Mouse (Mus musculus) NIH3T3 (cell line): ENCODE measurements around the gene 1700015G11Rik.
A peak's percentile ranks its signal among the peaks of the same experiment; 100 is the strongest.

Experiments
- DNase-seq: peaks from one replicate; pipeline ENCODE4 v3.0.0-alpha.2; 2012; ENCODE audit warnings: low read depth

Gene 1700015G11Rik

DNA sequence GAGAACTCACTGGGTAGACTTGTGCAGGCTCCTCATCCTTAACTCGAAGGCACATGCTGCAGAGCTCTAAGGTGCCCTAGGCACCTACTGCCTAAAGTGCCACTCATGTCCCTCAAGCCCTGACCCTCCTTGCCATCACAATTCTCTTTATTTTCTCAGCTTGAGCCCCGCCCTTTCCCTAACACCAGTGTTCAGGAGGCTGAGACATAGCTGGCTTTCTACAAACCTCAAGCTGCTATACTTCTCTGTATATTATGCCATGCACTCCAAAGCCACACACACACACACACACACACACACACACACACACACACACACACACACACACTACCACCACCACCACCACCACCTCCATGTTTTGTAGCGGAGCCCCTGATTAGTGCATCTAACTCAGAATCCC is at the start of gene 1700015G11Rik:
Gene 1700015G11Rik (minus strand): TSS at position 101 of the 400 bp plus-strand sequence.
- no peak for DNase-seq

- no peak for DNase-seq
Measured at GRCm38 (mm10) chr7:52056954-52057353, 41.4 kb upstream of the 1700015G11Rik start.

DNA sequence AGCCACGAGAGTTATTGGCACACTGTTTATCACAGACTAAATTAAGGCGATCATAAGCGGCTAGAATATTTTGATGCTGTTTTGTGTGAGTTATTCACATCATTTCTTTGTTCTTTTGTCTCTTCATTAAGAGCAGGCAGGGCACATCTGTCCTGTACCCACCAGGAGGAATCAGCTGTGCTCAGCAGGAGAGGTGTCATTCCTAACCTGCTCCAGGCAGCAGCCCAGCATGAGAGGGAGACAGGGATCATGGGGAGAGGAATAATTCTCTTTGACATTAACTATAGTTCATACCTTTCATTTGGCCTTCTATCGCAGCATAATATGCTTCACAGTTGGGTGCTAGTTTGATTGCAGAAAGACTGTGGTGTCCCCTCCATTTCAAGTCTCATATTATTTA is 40.7 kb upstream of the 1700015G11Rik start:
- no peak for DNase-seq

GRCm38 (mm10) chr7:52055831-52056230 is 40.3 kb upstream of the 1700015G11Rik start:
- no peak for DNase-seq

DNA sequence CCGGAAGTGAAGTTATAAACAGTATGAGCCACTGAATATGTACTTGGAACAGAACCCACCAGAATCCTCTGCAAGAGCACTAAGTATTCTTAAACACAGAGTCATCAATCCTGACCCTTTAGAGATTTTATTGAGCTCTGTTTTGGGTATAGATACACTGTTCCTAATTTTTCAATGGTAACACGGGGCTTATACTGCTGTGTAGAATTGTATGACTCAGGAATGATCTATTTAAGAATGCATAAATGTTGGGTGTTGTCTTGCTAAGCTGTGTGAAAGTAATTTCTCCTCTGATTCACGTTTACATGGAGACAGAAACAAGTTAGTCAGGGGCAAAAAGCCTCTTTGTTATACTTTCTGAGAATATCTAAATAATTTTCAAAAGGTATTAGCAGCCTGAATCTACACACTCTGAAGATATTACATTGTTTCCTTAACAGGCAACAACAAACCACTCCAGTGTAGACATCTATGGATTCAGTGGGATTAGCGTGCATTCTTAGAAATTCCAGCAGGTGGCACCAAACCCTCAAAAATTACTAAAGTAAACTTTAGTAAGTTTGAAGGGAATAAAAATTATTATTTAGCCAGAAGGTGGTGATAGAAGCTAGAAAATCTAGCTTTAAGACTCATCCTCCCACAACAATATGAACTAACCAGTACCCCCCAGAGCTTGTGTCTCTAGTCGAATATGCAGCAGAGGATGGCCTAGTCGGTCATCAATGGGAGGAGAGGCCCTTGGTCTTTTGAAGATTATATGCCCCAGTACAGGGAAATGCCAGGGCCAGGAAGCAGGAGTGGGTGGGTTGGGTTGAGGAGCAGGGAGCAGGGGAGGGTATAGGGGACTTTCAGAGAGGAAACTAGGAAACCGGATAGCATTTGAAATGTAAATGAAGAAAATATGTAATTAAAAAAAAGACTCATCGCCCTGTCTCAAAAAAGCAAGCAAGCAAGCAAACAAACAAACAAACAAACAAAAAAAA is 22.4 kb upstream of the 1700015G11Rik start:
- DNase-seq, result peak; percentile 87

DNA sequence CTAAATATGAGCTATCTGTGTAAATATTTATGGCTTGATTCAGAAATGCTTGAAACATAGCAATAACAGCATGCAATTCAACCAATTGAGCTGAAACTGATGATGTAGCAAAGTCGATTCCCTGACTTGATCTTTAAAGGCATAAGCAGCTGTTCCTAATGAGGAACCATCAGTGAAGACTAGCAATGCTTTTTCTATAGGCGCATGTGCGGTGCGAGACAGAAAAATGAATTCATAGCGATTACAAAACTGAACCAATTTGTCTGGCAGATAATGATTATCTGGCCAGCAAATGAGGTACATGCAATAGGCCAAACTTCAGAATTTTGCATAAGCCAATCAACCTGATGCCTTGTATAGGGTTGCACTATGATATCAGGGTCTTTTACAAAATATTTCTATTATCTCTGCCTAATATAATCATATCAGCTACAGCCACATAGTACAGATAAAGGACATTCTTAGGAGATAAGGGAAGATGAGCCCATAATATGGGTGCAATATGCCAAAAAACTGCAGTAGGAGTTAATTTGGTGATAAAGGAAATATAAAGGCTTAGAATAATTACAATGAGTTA is 8.6 kb upstream of the 1700015G11Rik start:
- DNase-seq, result no peak

GRCm38 (mm10) chr7:52022039-52022438 is 6.5 kb upstream of the 1700015G11Rik start:
- no peak for DNase-seq

DNA sequence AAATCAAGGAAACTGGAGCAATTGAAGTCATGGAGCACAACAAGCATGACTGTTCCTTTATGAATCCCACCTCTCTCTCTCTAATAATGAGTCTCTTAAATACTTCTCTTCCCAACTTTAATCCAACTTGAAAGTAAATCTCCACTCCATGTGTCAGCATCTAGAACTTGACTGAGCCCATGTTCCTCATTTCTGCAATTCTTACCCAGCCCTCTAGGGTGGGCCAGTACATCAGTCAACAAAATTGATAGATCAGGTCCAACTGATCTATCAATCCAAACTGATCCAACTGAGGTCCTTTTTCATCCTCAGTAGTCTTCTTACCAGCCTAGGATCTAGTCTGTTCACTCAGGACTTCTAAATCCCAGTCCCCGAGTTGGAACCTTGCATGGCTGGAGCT is 348 bp downstream of the 1700015G11Rik start:
- no peak for DNase-seq

- DNase-seq, result no peak
Measured at GRCm38 (mm10) chr7:52013457-52013856, 2.1 kb downstream of the 1700015G11Rik start.

DNA sequence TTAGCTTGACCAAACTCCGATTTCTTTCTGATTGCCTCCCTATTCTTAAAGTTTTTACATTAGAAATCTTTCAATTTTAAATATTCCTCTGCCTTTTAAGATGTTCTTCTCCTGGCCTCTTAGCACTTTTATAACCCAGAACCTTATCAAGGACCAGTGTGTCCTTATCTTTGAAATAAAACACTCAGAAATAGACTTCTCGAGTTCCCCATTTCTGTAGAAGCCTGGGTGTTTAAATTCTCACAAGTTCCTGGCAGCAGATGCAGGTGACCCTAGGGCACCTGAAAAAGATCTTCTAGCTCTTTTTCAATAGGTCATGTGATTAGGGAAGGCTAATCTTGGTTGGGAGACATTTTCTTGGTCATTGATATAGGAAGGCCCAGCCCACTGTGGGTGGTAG is 8.4 kb downstream of the 1700015G11Rik start:
- no peak for DNase-seq

DNA sequence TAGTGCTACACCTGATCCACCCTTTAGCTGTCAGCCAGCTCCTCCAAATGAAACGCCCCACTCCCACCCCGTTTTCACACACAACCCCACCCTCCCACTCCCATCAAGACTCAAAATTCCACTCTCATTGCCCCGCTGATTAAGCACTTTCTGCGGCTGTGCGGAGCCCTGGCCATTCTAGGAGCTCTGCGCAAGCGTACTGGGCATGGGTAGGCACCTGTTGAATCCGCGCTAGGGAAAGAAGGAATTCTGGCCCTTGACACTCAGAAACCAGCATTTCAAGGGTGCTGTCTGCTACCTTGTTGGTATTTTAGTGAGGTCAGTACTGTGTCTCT is 9.3 kb downstream of the 1700015G11Rik start:
- DNase-seq, result no peak

GRCm38 (mm10) chr7:52005511-52006295 is 9.8 kb downstream of the 1700015G11Rik start, which contains the start of gene Svip:
Gene Svip (minus strand): TSS chr7:52006018.
- no peak for DNase-seq

GRCm38 (mm10) chr7:51991020-51991419 is 24.5 kb downstream of the 1700015G11Rik start:
- no peak for DNase-seq

DNA sequence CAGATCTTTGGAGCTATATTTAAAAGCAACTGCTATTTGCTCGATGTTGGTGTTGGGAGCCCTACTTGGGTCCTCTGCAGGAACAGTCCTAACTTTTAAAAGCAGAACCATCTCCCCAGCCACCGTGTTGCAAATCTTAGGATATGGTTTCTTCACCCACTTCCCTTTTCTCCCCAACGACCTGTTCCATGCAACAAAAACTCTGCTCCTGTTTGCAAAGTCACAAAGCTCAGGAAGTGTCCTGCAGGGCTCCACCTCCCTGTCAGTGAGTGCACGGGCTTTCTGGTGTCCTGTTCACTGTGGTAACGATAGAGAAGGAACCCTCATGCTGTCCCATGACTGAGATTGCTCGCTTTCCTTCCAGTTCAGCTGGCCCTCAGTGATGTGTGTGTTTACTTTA is 28.6 kb downstream of the 1700015G11Rik start:
- no peak for DNase-seq

GRCm38 (mm10) chr7:51985763-51986162 is 29.8 kb downstream of the 1700015G11Rik start:
- no peak for DNase-seq

DNA sequence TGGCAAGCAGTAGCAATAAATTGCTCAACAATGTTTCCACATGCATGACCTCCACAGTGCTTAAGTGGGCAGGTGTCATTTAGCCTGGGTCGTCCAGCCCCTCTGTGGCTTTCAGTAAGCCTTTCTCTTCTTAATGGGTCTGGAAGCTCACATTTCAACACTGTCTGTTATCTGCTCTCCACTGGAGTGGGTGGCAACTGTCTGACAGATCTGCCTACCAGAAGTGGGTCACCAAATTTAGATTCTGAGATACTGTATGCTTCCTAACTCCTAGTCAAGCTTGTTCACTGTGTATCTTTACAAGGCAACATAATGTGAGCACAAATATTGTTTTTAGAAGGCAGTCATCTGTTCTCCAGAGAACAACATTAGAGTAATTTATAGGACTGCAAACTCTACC is 33.2 kb downstream of the 1700015G11Rik start:
- DNase-seq, result no peak

DNA sequence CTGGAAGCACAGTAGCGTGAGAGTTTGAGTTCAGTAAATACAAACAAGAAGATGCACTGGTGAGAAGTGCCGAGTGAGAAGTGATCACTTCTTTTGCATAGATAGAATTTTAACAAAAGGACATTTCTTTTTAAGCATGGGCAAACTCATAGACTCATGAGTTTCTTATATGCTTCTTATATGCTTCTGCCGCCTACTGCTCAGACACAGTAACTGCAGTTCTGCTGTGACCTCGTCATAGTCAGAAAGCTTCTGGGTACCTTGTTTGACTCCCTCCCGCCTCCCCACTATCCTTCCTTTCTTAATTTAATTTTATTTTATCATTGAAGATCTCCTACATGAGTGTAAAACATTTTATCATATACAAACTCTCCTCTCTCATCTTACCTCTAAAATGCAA is 36.3 kb downstream of the 1700015G11Rik start:
- DNase-seq, result peak; percentile 47

GRCm38 (mm10) chr7:51975181-51975580 is 40.3 kb downstream of the 1700015G11Rik start:
- DNase-seq, result no peak

DNA sequence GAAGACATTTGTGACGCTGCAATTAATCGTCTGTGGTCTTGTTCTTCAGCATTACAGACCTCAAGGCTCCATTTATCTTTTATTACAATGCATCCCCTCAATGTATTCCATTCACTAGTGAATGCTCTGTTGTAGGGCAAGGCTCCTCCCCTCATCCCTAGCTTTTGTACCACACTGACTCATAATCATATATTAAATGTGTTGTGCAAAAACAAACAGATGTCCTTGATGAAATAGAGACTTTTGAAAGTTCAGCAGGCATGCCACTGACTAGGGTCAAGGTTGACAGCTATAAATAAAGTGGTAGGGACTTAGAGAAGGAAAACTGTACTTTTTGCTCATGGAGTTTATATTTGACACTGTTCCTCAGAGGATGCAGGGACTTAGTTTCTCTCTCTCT is 42.0 kb downstream of the 1700015G11Rik start:
- DNase-seq, result peak; percentile 70

DNA sequence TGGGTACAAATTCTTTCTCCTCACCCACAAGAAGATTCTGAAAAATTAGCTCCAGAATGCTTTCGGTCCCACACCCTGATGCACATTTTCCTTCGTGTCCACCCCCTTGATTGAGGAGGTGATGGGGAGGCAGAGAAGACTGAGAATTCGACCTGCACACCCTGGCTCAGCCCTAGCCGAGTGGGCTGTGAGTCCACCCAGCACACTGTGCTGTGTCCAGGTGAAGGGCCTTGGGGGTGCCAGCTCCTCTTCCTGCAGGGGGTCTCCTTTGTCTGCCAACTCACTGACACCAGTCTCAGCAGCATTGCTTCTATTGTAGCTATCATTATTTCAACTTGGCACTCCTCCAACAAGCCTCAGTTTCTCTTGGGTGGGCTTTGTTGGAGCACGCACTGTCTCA is 42.4 kb downstream of the 1700015G11Rik start:
- DNase-seq, result no peak

DNA sequence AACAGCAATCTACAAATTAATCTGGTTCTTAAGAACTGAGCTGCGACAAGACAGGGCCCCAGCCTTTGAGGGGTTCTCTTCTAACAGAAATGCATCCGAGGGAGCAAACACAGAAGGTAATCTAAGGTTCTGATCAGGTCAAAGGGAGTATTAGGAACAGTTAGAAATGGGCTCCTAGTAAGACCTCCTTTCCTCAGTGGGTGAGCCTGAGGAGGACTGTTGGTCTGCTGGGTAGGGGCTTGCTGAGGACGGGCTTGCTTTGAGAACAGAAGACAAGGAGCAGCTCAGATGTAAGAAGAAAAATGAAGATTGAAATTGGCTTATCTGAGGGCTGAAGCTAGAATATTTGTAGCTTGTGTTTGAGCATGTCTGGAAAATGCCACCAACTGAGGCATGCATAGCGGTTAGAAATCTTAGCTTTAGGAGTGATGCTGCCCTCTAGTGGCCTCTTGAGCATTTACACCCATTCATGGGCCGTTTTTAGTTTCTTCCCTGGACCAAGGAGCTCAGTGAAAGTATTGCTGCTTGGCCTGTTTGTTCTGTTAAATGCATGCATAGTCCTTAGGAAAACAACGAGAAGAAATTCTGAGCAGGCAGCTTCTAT is 43.2 kb downstream of the 1700015G11Rik start:
- DNase-seq, result peak; percentile 86

DNA sequence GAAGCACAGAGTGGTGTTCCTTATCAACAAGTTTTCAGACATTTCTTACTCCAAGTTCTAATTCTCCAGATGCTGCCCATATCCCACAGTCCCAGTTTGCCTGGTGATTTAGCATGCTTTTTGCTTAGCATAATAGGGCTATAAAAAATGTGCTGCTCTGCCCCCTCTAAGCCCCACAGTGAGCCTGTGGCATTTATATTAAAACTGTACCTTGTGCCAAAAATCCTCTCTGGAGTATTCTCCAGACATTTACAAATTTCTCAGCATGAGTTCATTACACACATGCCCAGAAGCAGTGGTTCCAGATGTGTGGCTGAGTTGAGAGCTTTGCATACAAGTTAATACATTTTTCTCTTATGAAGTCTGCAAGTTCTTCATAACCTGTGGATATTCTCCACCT is 46.1 kb downstream of the 1700015G11Rik start:
- peak; percentile 90 for DNase-seq
